Mouse (Mus musculus) midbrain, embryonic 12.5 days (tissue): ENCODE measurements around the gene Lrrc41. TPM values are rescaled to one million over a fixed set of nuclear protein-coding genes. Genes with fewer than 3 reads are reported as not detected.

Experiments used
- ATAC-seq: fragments of 200-750 bp; cut with Nextera tagmentation; 2 replicates; pipeline ENCODE4 v1.8.0; 2017; ENCODE audit warnings: low read depth, moderate TSS enrichment, moderate library complexity; ENCODE audit not compliant: low FRiP score
- H3K27ac ChIP-seq: fragments of 300-500 bp; sonication (generic); replicated peaks from 2 replicates; pipeline ENCODE4 v1.5.1; 2016; ENCODE audit warnings: mild to moderate bottlenecking
- H3K27me3 ChIP-seq: fragments of 300-500 bp; sonication (generic); 2 replicates; pipeline ENCODE4 v1.6.1; 2016; ENCODE audit warnings: mild to moderate bottlenecking
- H3K36me3 ChIP-seq: fragments of 300-500 bp; sonication (generic); 2 replicates; pipeline ENCODE4 v1.6.1; 2016
- H3K4me1 ChIP-seq: fragments of 300-500 bp; sonication (generic); 2 replicates; pipeline ENCODE4 v1.6.1; 2016
- H3K4me2 ChIP-seq: fragments of 300-500 bp; sonication (generic); replicated peaks from 2 replicates; pipeline ENCODE4 v1.6.1; 2016; ENCODE audit warnings: mild to moderate bottlenecking, moderate library complexity
- H3K4me3 ChIP-seq: fragments of 300-500 bp; sonication (generic); 2 replicates; pipeline ENCODE4 v1.5.1; 2016; ENCODE audit warnings: mild to moderate bottlenecking
- H3K9ac ChIP-seq: fragments of 300-500 bp; sonication (generic); replicated peaks from 2 replicates; pipeline ENCODE4 v1.6.1; 2016; ENCODE audit warnings: mild to moderate bottlenecking, moderate library complexity
- H3K9me3 ChIP-seq: fragments of 300-500 bp; sonication (generic); 2 replicates; pipeline ENCODE4 v1.6.1; 2016; ENCODE audit warnings: mild to moderate bottlenecking
- WGBS: fragments of 180-500 bp; shearing (Covaris S2); methylation state at CpG from one replicate; pipeline ENCODE4 v1.1.7; 2016; 5-methylcytosine and 5-hydroxymethylcytosine counted together
- polyA plus RNA-seq: library from polyadenylated mRNA; unstranded; fragments of >200 nt; fragmentation: Nextera tagmentation; extraction: Ambion mirVana; gene quantifications from 2 replicates; pipeline ENCODE4 v1.2.1, GENCODE M21; 2016

Lrrc41 gene
- polyA plus RNA-seq, 1 experiment from 2014 or later = 71.2 TPM

- Histone ChIP-seq H3K4me2 (no peak overlapping the region), H3K27me3 (no peaks in the 10 kb centered on the region), H3K4me3 (no peak overlapping the region), H3K9me3 (no peaks in the 10 kb centered on the region), H3K4me1 (no peaks in the 10 kb centered on the region), H3K27ac (no peak overlapping the region), H3K9ac (no peak overlapping the region), H3K36me3 (peaks cover 97% of the 10 kb centered on the region)
- ATAC-seq = no peak
- 91% methylated on average over 10 of the region's 10 CpGs for WGBS
These were observed 21.2 kb downstream of the Lrrc41 start for GRCm38 (mm10) chr4:116096291-116096690.

GRCm38 (mm10) chr4:116097211-116097610, 22.1 kb downstream of the Lrrc41 start:
- H3K9ac ChIP-seq = no peak overlapping the region
- H3K9me3 ChIP-seq = no peaks in the 10 kb centered on the region
- peaks cover 94% of the 10 kb centered on the region for H3K36me3 ChIP-seq
- H3K27ac ChIP-seq = no peak overlapping the region
- H3K27me3 ChIP-seq = no peaks in the 10 kb centered on the region
- no peaks in the 10 kb centered on the region for H3K4me1 ChIP-seq
- 91% methylated on average over 8 of the region's 8 CpGs for WGBS
- no peak overlapping the region for H3K4me2 ChIP-seq
- H3K4me3 ChIP-seq = no peak overlapping the region
- no peak for ATAC-seq

- Histone ChIP-seq H3K4me1 (no peaks in the 10 kb centered on the region), H3K27me3 (no peaks in the 10 kb centered on the region), H3K4me2 (no peak overlapping the region), H3K9me3 (no peaks in the 10 kb centered on the region), H3K27ac (no peak overlapping the region), H3K4me3 (no peak overlapping the region), H3K9ac (no peak overlapping the region), H3K36me3 (peaks cover 88% of the 10 kb centered on the region)
- no peak for ATAC-seq
- WGBS = 80% methylated on average over 7 of the region's 7 CpGs
These were observed 25.9 kb downstream of the Lrrc41 start for GRCm38 (mm10) chr4:116100959-116101358.

GRCm38 (mm10) chr4:116105278-116105677, 30.2 kb downstream of the Lrrc41 start:
- H3K4me3 ChIP-seq = no peak overlapping the region
- H3K4me2 ChIP-seq = no peak overlapping the region
- no peaks in the 10 kb centered on the region for H3K9me3 ChIP-seq
- no peak for ATAC-seq
- H3K27ac ChIP-seq = no peak overlapping the region
- no peaks in the 10 kb centered on the region for H3K4me1 ChIP-seq
- no peaks in the 10 kb centered on the region for H3K27me3 ChIP-seq
- WGBS = 95% methylated on average over 5 of the region's 5 CpGs
- peaks cover 69% of the 10 kb centered on the region for H3K36me3 ChIP-seq
- no peak overlapping the region for H3K9ac ChIP-seq

- no peak for ATAC-seq
- Histone ChIP-seq H3K9me3 (no peaks in the 10 kb centered on the region), H3K4me2 (no peak overlapping the region), H3K9ac (no peak overlapping the region), H3K36me3 (peaks cover 41% of the 10 kb centered on the region), H3K4me3 (no peak overlapping the region), H3K4me1 (no peaks in the 10 kb centered on the region), H3K27ac (no peak overlapping the region), H3K27me3 (no peaks in the 10 kb centered on the region)
- 98% methylated on average over 6 of the region's 6 CpGs for WGBS
These were observed 35.6 kb downstream of the Lrrc41 start for GRCm38 (mm10) chr4:116110695-116111094.

- Histone ChIP-seq H3K4me3 (no peak overlapping the region), H3K4me1 (no peaks in the 10 kb centered on the region), H3K9me3 (no peaks in the 10 kb centered on the region), H3K4me2 (no peak overlapping the region), H3K27me3 (no peaks in the 10 kb centered on the region), H3K9ac (no peak overlapping the region), H3K27ac (no peak overlapping the region), H3K36me3 (peaks cover 40% of the 10 kb centered on the region)
- 72% methylated on average over 2 of the region's 2 CpGs for WGBS
- no peak for ATAC-seq
These were observed 36.4 kb downstream of the Lrrc41 start for GRCm38 (mm10) chr4:116111486-116111885.

GRCm38 (mm10) chr4:116122762-116123161, 47.7 kb downstream of the Lrrc41 start:
- H3K9me3 ChIP-seq = no peaks in the 10 kb centered on the region
- H3K4me3 ChIP-seq = peak overlapping the region; percentile 64
- ATAC-seq = no peak
- 5% methylated on average over 1 of the region's 1 CpGs for WGBS
- no peaks in the 10 kb centered on the region for H3K27me3 ChIP-seq
- peak overlapping the region; percentile 70 for H3K9ac ChIP-seq
- no peak overlapping the region for H3K27ac ChIP-seq
- peak overlapping the region; percentile 78 for H3K4me2 ChIP-seq
- H3K36me3 ChIP-seq = peaks cover 10% of the 10 kb centered on the region; the same call in 1 of the 2 replicates
- H3K4me1 ChIP-seq = peaks cover 21% of the 10 kb centered on the region

- Histone ChIP-seq H3K36me3 (peaks cover 6% of the 10 kb centered on the region; the same call in 1 of the 2 replicates), H3K9me3 (no peaks in the 10 kb centered on the region), H3K4me1 (peaks cover 21% of the 10 kb centered on the region), H3K27ac (peak within 1 kb of the TSS; percentile 60; the same call in 1 of the 2 replicates), H3K9ac (peak within 1 kb of the TSS; percentile 70), H3K4me3 (peak within 1 kb of the TSS; percentile 64), H3K4me2 (peak within 1 kb of the TSS; percentile 78), H3K27me3 (no peaks in the 10 kb centered on the region)
- ATAC-seq = peak; percentile 99
- WGBS = 6% methylated on average over 24 of the region's 24 CpGs
These were observed 48.8 kb downstream of the Lrrc41 start, which contains the start of the genes Rad54l and Pomgnt1 for GRCm38 (mm10) chr4:116123602-116124519. Gene Rad54l, minus strand, starts transcription at chr4:116123690. Gene Pomgnt1, plus strand, starts transcription at chr4:116123840.

- Histone ChIP-seq H3K9me3 (no peaks in the 10 kb centered on the region), H3K4me3 (no peak overlapping the region)
These were observed 50.8 kb downstream of the Lrrc41 start for GRCm38 (mm10) chr4:116125803-116126386.

GRCm38 (mm10) chr4:116127956-116128355, 52.9 kb downstream of the Lrrc41 start:
- ATAC-seq = no peak
- Histone ChIP-seq H3K27ac (no peak overlapping the region), H3K4me1 (peaks cover 15% of the 10 kb centered on the region), H3K36me3 (no peaks in the 10 kb centered on the region), H3K27me3 (no peaks in the 10 kb centered on the region), H3K9ac (no peak overlapping the region), H3K4me3 (no peak overlapping the region), H3K9me3 (no peaks in the 10 kb centered on the region), H3K4me2 (no peak overlapping the region)
- 72% methylated on average over 6 of the region's 6 CpGs for WGBS

More at GRCm38 (mm10) chr4:116125803-116126386, 50.8 kb downstream of the Lrrc41 start:
- Histone ChIP-seq H3K4me2 (no peak overlapping the region), H3K4me1 (peaks cover 21% of the 10 kb centered on the region), H3K27me3 (no peaks in the 10 kb centered on the region), H3K36me3 (no peaks in the 10 kb centered on the region), H3K9ac (no peak overlapping the region), H3K27ac (no peak overlapping the region)
- WGBS = 94% methylated on average over 4 of the region's 4 CpGs
- ATAC-seq = no peak

- ATAC-seq = no peak
- Histone ChIP-seq H3K4me2 (no peak overlapping the region), H3K4me3 (no peak overlapping the region), H3K9me3 (no peaks in the 10 kb centered on the region), H3K9ac (no peak overlapping the region), H3K4me1 (no peaks in the 10 kb centered on the region), H3K36me3 (no peaks in the 10 kb centered on the region), H3K27me3 (no peaks in the 10 kb centered on the region), H3K27ac (no peak overlapping the region)
- 88% methylated on average over 4 of the region's 4 CpGs for WGBS
These were observed 58.1 kb downstream of the Lrrc41 start for GRCm38 (mm10) chr4:116133126-116133525.

GRCm38 (mm10) chr4:116134990-116135389, 59.9 kb downstream of the Lrrc41 start:
- ATAC-seq = no peak
- Histone ChIP-seq H3K4me1 (no peaks in the 10 kb centered on the region), H3K27me3 (no peaks in the 10 kb centered on the region), H3K36me3 (no peaks in the 10 kb centered on the region), H3K9me3 (no peaks in the 10 kb centered on the region), H3K9ac (no peak overlapping the region), H3K4me3 (no peak overlapping the region), H3K4me2 (no peak overlapping the region), H3K27ac (no peak overlapping the region)
- WGBS = 46% methylated on average over 2 of the region's 2 CpGs
